Mouse (Mus musculus) intestine, embryonic 14.5 days (tissue): ENCODE results near the gene Gsta3. TPM values are rescaled to one million over a fixed set of nuclear protein-coding genes. Genes with fewer than 3 reads are reported as not detected.
"Not testable (repeated sequence)": the region's sequence is repeated elsewhere in the genome, so short reads cannot be mapped to it uniquely, and the experiment has no call there.

Experiments used
- ATAC-seq: fragments of 200-750 bp; cut with Nextera tagmentation; replicated peaks from 2 replicates; pipeline ENCODE4 v1.8.0; 2017; ENCODE audit warnings: low read depth, moderate number of reproducible peaks, moderate TSS enrichment, moderate library complexity; ENCODE audit not compliant: low FRiP score, low TSS enrichment
- DNase-seq: peaks from one replicate; pipeline ENCODE4 v3.0.0-alpha.2; 2018; ENCODE audit warnings: low spot score
- H3K27ac ChIP-seq: fragments of 300-500 bp; sonication (generic); 2 replicates; pipeline ENCODE4 v1.5.1; 2014; ENCODE audit warnings: low read depth, mild to moderate bottlenecking, control low read depth
- H3K27me3 ChIP-seq: fragments of 300-500 bp; sonication (generic); replicated peaks from 2 replicates; pipeline ENCODE4 v1.6.1; 2014; ENCODE audit warnings: low read length, control low read depth; ENCODE audit not compliant: control insufficient read depth, insufficient read depth
- H3K36me3 ChIP-seq: fragments of 300-500 bp; sonication (generic); 2 replicates; pipeline ENCODE4 v1.6.1; 2014; ENCODE audit warnings: low read length, control low read depth; ENCODE audit not compliant: control insufficient read depth, insufficient read depth
- H3K4me1 ChIP-seq: fragments of 300-500 bp; sonication (generic); replicated peaks from 2 replicates; pipeline ENCODE4 v1.6.1; 2014; ENCODE audit warnings: low read length, control low read depth, mixed read lengths; ENCODE audit not compliant: control insufficient read depth, insufficient read depth
- H3K4me2 ChIP-seq: fragments of 300-500 bp; sonication (generic); 2 replicates; pipeline ENCODE4 v1.6.1; 2014; ENCODE audit warnings: low read length
- H3K4me3 ChIP-seq: fragments of 300-500 bp; sonication (generic); 2 replicates; pipeline ENCODE4 v1.5.1; 2014; ENCODE audit warnings: low read depth, low read length, control low read depth, mixed read lengths
- H3K9ac ChIP-seq: fragments of 300-500 bp; sonication (generic); 2 replicates; pipeline ENCODE4 v1.6.1; 2014; ENCODE audit warnings: mild to moderate bottlenecking, low read length
- H3K9me3 ChIP-seq: fragments of 300-500 bp; sonication (generic); 2 replicates; pipeline ENCODE4 v1.6.1; 2016; ENCODE audit warnings: low read length, control low read depth; ENCODE audit not compliant: control insufficient read depth
- WGBS: fragments of 180-500 bp; shearing (Covaris S2); extraction: QIAGEN DNeasy Blood & Tissue Kit; methylation state at CpG from one replicate; pipeline ENCODE4 v1.1.7; 2014; 5-methylcytosine and 5-hydroxymethylcytosine counted together
- polyA plus RNA-seq: library from polyadenylated mRNA; unstranded; fragments of >200 nt; fragmentation: Nextera tagmentation; extraction: Ambion mirVana; gene quantifications from 2 replicates; pipeline ENCODE4 v1.2.1, GENCODE M21; 2014

The Gsta3 gene
- polyA plus RNA-seq, 1 experiment from 2014 or later = 7.7 TPM

DNA sequence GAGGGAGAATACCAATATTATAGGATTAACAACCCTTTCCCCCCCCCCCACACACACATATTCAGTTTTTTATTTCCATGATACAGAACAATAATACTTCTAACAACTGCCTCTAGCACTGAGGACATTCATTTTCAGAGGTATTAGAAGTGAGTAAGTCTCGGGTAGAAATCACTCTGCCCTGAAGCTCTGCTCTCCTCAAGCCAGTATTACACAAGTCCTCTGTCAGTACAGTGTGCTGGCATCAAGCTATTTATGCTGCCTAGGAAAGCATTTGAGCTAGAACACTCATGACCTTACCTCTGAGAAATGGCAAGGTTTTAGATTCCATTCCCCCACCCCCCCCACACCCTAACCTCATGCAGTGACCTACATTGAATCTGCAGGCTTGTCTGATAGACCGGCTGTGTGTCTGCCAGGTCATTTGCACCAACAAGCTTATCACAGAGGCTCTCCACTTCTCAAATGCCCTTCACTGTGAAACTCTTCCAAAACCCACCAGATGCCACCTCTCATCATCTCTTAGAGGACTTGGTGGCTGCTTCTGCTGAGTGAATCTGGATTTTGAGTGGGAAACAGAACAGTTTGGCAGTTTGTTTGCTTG, 34.1 kb downstream of the Gsta3 start:
- Histone ChIP-seq H3K27me3 (no peaks in the 10 kb centered on the region), H3K9ac (no peak overlapping the region), H3K9me3 (no peaks in the 10 kb centered on the region), H3K4me1 (no peaks in the 10 kb centered on the region), H3K4me3 (no peak overlapping the region), H3K27ac (no peak overlapping the region), H3K36me3 (no peaks in the 10 kb centered on the region), H3K4me2 (no peak overlapping the region)
- DNase-seq = no peak
- 76% methylated on average over 2 of the region's 2 CpGs for WGBS
- ATAC-seq = no peak

DNA sequence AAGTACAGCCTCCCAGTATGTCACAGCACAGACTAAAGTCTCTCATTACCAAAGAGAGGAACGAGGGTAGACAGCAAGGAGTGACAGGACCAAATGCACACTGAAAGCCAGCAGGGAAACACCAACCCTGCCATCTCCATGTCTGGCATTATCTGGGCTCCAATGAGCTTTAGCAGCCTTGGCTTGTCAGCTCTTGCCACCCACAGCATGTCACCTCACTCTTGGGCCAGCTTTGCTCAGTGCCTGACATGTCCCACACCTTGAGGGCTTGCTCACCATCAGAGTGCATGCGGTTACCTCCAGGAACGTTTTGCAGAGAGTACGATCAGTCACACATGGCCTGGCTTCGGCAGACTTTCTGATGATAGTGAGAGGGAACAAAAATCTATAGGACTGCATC, 35.0 kb downstream of the Gsta3 start:
- H3K4me2 ChIP-seq = not testable (repeated sequence)

DNA sequence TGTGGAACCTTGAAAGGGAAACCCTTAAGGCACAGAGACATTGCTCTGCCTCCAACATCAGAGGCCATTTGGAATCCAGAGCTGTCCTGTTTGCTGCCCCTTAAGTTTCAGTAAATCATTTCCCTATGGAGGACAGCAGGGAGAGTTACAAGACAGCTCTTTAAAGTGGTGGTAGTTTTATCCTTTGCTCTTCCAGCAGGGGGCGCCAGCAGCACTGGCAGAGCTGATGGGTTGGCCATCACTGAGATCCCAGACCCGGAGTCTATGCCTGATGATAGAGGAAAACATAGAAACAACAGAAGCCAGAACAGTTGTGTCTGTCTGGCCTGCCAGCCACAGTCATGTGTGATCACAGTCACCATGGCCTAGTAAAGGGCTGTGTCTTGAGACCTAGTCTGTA, 35.8 kb downstream of the Gsta3 start:
- not testable (repeated sequence) for H3K9me3 ChIP-seq, ATAC-seq, H3K27me3 ChIP-seq, H3K4me3 ChIP-seq, H3K27ac ChIP-seq, H3K9ac ChIP-seq, H3K4me2 ChIP-seq, DNase-seq, H3K4me1 ChIP-seq, H3K36me3 ChIP-seq
- 32% methylated on average over 2 of the region's 2 CpGs for WGBS

More for the DNA sequence above, 35.0 kb downstream of the Gsta3 start:
- H3K4me1 ChIP-seq, H3K4me3 ChIP-seq, H3K27me3 ChIP-seq, H3K36me3 ChIP-seq, H3K9ac ChIP-seq, ATAC-seq, H3K27ac ChIP-seq, DNase-seq, H3K9me3 ChIP-seq: not testable (repeated sequence)
- 90% methylated on average over 5 of the region's 5 CpGs for WGBS

DNA sequence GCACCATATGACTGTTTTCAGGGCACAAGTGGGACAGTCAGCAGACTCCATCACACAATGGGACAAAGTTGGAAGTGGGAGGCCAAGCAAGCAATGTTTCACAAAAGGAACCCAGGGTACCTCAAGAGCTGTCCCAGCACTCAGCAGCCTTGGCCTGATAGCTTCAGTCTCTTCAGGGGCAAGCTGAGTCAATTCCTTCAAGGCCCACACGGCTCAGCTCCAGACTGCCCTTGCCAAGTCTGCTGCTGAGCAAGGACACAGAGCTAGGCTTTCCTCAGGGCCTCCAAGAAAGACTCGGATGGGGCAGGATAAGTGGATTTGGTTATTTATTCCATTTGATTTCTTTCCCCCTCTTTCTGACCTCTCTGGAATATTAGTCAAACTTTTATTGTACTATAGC, 39.9 kb downstream of the Gsta3 start:
- Histone ChIP-seq H3K36me3 (no peaks in the 10 kb centered on the region), H3K27ac (no peak overlapping the region), H3K9ac (no peak overlapping the region), H3K4me2 (no peak overlapping the region), H3K27me3 (no peaks in the 10 kb centered on the region), H3K4me3 (no peak overlapping the region), H3K9me3 (no peaks in the 10 kb centered on the region), H3K4me1 (no peaks in the 10 kb centered on the region)
- no peak for DNase-seq
- ATAC-seq = no peak
- WGBS = 83% methylated on average over 2 of the region's 2 CpGs

DNA sequence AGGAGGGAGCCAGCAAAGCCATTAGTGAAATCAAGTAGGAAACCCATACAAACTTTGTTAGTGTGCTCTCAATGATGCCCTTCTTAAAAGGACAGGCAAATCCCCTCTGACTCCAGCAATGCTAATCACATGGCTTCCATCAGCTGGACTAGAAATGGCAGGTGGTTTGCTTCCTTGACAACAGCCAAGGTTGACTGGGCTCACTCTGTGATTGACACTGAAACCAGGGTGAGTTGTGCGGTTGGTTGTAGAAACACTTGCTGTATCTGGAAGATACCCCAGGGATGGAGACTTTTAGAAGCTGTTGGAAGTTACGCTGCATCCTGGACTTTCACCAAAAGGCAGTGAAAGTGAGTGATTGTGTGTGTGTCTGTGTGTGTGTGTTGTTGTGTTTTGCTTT, 44.3 kb downstream of the Gsta3 start:
- not testable (repeated sequence) for H3K27ac ChIP-seq, DNase-seq, H3K9ac ChIP-seq, H3K36me3 ChIP-seq, H3K9me3 ChIP-seq, H3K4me2 ChIP-seq, H3K4me1 ChIP-seq, ATAC-seq, H3K4me3 ChIP-seq, H3K27me3 ChIP-seq
- 77% methylated on average over 2 of the region's 2 CpGs for WGBS

DNA sequence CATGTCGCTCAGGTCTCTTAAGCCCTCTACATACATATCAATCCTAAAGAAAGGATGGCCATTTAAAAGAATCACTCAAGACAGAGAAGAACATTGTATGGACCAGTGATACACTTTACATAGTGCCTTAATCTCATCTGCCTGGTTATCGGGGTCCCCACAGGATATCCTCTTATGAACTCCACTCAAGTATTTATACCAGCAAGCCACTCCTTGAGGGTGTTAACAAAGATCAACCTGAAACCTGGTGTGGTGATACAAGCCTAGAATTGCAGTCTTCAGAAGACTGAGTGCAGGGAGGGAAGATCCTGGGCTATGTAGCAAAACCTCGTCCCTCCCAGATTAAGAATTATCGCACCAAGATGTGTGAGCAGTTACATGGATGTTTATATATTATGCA, 51.0 kb downstream of the Gsta3 start:
- H3K27me3 ChIP-seq = no peaks in the 10 kb centered on the region
- H3K4me1 ChIP-seq = no peaks in the 10 kb centered on the region
- no peaks in the 10 kb centered on the region for H3K36me3 ChIP-seq
- no peaks in the 10 kb centered on the region for H3K9me3 ChIP-seq
- no peak for DNase-seq
- H3K4me3 ChIP-seq = no peak overlapping the region
- no peak overlapping the region for H3K9ac ChIP-seq
- H3K27ac ChIP-seq = no peak overlapping the region
- WGBS = 83% methylated on average over 4 of the region's 4 CpGs
- H3K4me2 ChIP-seq = no peak overlapping the region
- ATAC-seq = no peak

DNA sequence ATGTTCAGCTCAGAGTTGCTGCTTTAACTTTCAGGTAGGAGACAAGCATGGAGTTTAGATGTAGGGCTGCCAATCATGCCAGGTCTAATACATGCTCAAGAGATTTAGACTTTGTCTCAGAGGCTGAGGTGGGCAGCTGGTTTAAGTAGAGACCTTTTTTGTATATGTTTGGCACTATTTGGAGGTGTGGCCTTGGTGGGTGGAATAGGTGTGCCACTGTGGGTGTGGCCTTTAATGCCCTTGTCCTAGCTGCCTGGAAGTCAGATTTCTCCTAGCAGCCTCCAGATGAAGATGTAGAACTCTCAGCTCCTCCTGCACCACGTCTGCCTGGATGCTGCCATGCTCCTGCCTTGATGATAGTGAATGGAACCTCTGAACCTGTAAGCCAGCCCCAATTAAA, 52.2 kb downstream of the Gsta3 start:
- no peak overlapping the region for H3K9ac ChIP-seq
- WGBS = 68% methylated on average over 1 of the region's 1 CpGs

DNA sequence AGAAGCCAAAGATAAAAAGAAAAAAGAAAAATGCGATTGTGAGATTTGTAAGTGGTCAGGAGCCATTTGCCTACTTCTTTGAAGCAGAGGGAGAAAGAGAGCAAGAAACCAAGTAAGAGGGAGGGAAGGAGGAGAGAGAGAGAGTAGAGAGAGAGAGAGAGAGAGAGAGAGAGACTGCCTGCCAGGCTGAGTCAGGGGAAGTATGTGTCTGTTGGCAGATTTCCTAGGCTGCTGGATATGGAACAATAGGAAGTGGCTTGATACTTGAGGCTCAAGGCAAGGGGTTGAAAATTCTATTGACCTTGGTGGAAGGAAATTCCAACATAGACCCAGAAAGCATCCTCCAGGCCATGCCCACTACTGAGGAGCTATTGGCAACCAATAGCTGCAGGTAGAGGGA, 55.8 kb downstream of the Gsta3 start:
- no peaks in the 10 kb centered on the region for H3K27me3 ChIP-seq
- no peaks in the 10 kb centered on the region for H3K9me3 ChIP-seq
- H3K27ac ChIP-seq = no peak overlapping the region
- H3K4me2 ChIP-seq = no peak overlapping the region
- 87% methylated on average over 1 of the region's 1 CpGs for WGBS
- no peak overlapping the region for H3K9ac ChIP-seq
- H3K4me3 ChIP-seq = no peak overlapping the region
- no peaks in the 10 kb centered on the region for H3K36me3 ChIP-seq
- ATAC-seq (no peak), DNase-seq (no peak)
- H3K4me1 ChIP-seq = no peaks in the 10 kb centered on the region

More for the DNA sequence above, 52.2 kb downstream of the Gsta3 start:
- H3K4me3 ChIP-seq = no peak overlapping the region
- ATAC-seq (no peak), DNase-seq (no peak)
- no peaks in the 10 kb centered on the region for H3K27me3 ChIP-seq
- no peaks in the 10 kb centered on the region for H3K36me3 ChIP-seq
- no peaks in the 10 kb centered on the region for H3K9me3 ChIP-seq
- no peak overlapping the region for H3K27ac ChIP-seq
- no peaks in the 10 kb centered on the region for H3K4me1 ChIP-seq
- no peak overlapping the region for H3K4me2 ChIP-seq

DNA sequence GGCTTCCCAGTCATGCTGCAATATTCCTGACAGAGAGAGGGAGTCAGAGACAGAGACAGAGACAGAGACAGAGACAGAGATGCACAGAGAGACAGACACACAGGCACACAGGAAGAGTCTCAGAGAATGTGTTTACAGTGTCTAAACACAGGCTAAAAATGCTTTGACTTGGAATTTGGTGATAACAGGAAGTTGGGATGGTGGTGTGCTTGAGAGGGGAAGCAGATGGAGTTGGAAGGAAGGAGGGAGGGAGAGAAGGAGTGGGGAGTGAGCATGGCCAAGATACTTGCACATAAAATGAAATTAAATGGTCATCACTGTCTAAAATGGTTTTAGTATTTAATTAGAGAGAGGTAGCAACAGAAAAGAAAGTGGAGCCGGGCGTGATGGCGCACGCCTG, 57.7 kb downstream of the Gsta3 start:
- no peak overlapping the region for H3K27ac ChIP-seq
- H3K9me3 ChIP-seq = no peaks in the 10 kb centered on the region
- no peak overlapping the region for H3K4me2 ChIP-seq
- H3K4me3 ChIP-seq = no peak overlapping the region
- H3K27me3 ChIP-seq = no peaks in the 10 kb centered on the region
- no peak overlapping the region for H3K9ac ChIP-seq
- DNase-seq (no peak), ATAC-seq (no peak)
- no peaks in the 10 kb centered on the region for H3K36me3 ChIP-seq
- WGBS = 97% methylated on average over 4 of the region's 4 CpGs
- no peaks in the 10 kb centered on the region for H3K4me1 ChIP-seq
